Mouse (Mus musculus) heart, postnatal 0 days (tissue): Measurements from ENCODE around the gene Gpr84.

Source experiments
- CTCF ChIP-seq: IDR thresholded peaks from 2 replicates; pipeline ENCODE4 v1.5.1; 2016; ENCODE audit warnings: antibody characterized with exemption, control low read depth, low read depth
- EP300 ChIP-seq: IDR thresholded peaks from 2 replicates; pipeline ENCODE4 v1.6.1; 2016; ENCODE audit warnings: antibody characterized with exemption, low read depth

GRCm38 (mm10) chr15:103280817-103281464 lies 29.5 kb downstream of the Gpr84 start:
- TF ChIP-seq CTCF: peak; percentile 66
- no peak for TF ChIP-seq EP300
